Mouse (Mus musculus) hematopoietic stem cell, adult 5-6 weeks (primary cell): ENCODE results near the gene Magohb. TPM values are rescaled to one million over a fixed set of nuclear protein-coding genes. Genes with fewer than 3 reads are reported as not detected.
A peak's percentile ranks its signal among the peaks of the same experiment; 100 is the strongest.
"Not testable (repeated sequence)": the region's sequence is repeated elsewhere in the genome, so short reads cannot be mapped to it uniquely, and the experiment has no call there.

Source experiments
- ATAC-seq, 2 experiments: fragments of 125-278 bp in 1 of 2; replicated peaks in 1 of 2; 2 replicates each; pipeline ENCODE4 v1.8.0; 2016 to 2017; ENCODE audit warnings: inconsistent platforms in 2 of 2, mild to moderate bottlenecking in 2 of 2, moderate number of reproducible peaks in 2 of 2, low read depth in 1 of 2, moderate TSS enrichment in 1 of 2; ENCODE audit not compliant: low FRiP score in 2 of 2, poor library complexity in 2 of 2, severe bottlenecking in 2 of 2, insufficient read depth in 1 of 2, low TSS enrichment in 1 of 2
- total RNA-seq: library from RNA; stranded (forward); fragments of 172-1452, 232-1000 nt; gene quantifications from 2 replicates; pipeline ENCODE4 v1.2.3, GENCODE M21; 2017

Gene Magohb
- total RNA-seq: 23.7 and 47.0 TPM in 2 replicates

DNA sequence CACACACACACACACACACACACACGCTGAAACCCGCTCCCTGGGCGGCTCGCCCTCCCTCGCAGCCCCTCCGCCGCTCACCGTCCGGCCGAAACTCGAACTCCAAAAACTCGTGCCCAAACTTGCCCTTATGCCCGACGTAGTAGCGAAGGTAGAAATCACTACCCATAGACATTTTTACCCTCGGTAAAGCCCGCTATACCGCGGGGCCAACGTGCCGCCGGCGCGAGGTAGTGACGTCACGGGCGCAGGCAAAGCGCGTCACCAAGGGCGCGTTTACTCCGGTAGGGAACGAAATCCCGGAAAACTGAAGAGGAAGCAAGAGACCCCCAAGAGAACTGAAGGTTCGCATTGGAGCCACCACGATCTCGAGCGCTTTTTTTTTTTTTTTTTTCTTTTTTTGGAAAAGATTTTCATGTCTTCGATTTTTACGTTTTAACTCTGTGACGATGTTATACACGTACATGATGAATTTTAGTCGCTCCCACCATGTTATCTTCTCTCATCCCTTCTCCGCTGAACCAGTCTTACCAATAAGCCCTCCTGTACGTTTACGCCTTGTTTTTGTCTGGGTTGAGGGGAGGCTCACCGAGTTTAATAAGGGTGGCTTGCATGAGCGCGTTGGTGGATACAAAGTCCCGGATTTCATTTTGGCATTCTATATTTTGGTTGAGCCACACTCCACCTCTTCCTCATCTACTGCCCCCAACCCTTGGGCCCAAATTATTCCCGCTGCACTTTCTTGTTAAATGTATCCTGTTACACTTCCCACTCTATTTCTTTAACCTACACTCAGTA, at the start of gene Magohb:
TSS of gene Magohb (minus strand) at position 254 of the 798 bp plus-strand sequence.
- peak; percentile 67 to 79 for ATAC-seq

DNA sequence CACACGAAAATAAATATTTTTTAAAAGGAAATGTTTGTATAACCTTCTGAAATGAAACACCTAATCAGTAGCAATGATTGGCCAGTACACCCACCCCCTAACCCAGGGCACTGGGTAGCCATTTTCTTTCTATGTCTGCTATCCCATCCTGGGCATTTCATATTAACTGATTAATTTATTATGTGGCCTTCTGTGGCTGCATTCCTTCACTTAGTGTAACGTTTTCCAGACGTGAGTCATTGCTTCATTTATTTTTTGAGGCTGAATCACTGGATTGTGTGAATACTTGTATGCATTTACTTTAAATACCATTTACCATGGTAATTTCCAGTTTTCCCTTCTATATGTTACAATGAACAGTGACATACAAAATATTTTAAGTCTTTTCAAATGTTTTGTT, 47.0 kb upstream of the Magohb start:
- ATAC-seq: no peak

DNA sequence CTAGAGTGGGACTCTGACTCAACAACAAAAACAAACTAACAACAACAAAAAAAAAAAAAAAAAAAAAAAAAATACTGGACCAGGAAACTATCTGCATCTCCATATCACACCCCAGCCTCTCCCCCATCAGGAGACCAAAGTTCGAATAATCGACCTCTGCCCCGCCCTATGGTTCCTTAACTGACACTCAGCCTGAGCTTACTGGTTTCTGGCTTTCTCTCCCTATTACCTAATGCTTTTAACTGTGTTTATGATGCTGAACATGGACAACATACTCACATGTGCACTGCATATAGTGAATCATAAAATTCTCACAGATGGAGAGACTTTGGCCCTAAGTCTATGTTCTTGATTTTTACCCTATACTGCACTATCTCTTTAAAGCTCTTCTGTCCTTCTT, 46.3 kb upstream of the Magohb start:
- peak in 1 of 2 experiments; percentile 37; a peak in 1 of 4 replicates for ATAC-seq

GRCm38 (mm10) chr6:131338787-131339186, 45.7 kb upstream of the Magohb start:
- no peak for ATAC-seq

DNA sequence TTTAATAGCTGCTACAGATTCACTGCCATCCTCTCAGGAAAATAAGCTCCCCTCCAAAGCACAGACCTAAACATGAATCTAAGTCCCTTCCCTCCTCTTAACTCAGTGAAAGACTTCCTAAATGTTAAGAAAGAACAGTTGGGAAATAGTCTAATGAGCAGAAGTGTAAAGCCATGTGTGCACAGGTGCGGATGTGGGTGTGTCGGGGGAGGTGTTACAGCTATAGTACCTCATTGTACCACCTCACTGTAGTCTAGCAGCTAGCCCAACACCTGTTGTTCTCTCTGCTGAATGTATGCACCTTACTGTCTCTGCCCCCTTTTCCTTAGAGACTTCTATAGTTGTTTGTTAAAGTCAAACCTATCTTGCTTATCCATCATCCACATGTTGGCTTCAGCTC, 34.0 kb upstream of the Magohb start:
- no peak for ATAC-seq

DNA sequence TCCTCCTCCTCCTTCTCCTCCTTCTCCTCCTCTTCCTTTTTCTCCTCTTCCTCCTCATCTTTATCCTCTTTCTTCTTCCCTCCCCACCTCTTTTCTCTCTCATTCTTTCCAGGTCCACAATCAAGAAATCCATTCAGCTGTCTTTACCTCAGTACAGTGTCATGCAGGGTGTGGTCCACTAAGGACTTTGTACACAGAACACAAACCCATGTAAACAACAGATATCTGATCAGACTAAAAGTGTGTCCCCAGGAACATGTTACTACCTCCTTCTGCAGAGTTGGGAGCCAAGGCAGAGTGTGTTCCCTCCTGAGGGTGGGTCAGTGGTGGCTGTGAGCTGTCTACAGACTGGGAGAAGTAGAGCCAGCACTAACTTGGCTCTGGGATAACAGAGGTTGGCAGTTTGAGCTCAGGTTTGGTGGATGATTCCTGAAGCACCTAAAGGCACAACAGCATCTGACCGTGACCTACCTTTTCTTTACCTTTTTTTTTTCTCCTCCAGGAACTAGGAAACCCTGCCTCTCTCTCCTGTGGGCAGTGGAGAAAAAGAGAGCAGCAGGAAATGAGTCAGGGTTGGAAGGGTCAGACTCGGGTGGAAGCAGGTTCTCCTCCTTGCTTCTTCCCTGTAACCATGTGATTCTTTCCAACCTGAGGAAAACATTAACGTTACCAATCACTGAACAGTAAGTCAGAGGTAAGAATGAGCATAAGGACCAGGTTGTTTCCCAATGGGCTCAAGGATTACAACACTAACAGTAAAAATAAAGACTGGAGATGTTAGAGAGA, 29.0 kb upstream of the Magohb start:
- no peak for ATAC-seq

DNA sequence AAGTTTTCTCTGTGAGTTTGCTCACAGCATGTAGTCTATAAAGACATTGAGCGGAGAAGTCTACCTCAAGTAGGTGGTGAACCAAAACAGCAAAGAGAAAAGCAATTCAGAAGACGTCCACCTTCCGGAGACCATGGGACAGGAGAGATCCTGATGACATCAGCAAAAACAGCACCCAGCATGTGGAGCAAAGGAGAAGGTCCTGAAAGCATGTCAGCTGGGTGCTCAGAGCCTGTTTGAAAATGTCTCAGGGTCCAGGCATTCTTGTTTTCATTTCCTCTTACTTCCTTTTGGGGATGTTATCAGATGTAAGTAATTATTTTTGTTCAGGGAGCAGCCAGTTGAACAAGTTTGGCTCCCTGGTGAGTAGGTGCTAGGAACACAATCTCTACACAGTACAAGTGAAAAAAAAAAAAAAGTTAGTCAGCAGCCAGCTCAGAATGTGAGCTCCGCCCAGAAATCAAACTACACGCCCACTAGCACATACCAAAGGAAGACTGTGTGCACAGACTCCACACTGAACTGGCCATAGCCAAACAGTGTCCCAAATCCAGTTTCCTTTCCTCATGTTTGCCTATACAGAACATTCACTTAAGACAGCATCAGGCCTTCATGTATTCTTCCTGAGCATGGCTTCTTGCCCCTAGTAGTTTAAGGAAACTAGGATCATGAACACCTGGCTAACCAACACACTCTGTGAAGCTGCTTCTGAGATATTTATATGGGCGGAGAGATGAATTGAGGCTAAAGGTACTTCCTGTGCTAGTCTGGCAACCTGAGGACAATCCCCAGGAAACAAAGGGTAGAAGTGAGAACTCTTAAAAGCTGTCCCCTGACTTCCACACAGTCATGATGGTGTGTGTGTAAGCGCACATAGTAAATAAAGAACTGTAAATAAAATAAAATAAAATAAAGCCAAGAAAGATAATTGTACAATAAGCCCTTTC, 23.4 kb upstream of the Magohb start:
- ATAC-seq: no peak

DNA sequence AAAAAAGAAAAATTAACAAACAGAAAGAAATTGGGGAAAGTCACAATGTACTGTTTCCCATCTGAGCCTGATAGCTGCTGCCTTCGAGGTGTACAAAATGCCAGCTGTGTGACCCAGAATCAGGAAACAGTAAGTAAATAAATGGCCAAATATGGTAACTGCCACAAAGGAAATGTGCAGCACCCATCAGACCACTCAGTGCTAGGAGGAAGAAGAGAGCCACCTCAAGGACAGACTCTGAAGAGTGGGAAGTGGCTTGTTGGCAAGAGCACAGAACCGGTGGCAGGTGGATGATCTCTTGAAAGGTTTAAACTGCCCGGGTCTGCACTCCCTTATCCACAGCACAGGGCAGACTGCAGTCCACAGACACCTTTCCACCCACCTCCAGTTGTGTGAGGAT, 15.0 kb upstream of the Magohb start:
- peak; percentile 91 to 96 for ATAC-seq

DNA sequence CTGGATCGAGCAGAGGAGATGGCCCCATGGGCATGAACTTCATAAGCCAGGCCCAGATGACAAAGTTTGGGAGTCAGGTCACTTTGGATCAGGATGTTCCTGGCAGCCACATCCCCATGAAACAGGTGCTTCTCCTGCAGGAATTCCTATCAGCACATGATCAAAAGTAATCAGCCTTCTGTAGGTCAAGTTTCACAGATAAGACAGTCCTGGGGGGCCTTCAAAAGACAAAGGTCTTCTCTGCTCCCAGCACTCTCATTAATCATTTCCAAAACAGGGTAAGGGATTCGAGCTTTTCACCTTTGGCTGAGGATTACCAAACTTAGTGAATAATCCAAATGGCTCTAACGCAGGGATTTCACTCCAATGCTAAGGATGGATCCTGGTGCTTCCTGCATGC, 11.7 kb upstream of the Magohb start:
- ATAC-seq: no peak

GRCm38 (mm10) chr6:131298531-131298930, 5.5 kb upstream of the Magohb start:
- peak; percentile 36 to 49; a peak in 3 of 4 replicates for ATAC-seq

DNA sequence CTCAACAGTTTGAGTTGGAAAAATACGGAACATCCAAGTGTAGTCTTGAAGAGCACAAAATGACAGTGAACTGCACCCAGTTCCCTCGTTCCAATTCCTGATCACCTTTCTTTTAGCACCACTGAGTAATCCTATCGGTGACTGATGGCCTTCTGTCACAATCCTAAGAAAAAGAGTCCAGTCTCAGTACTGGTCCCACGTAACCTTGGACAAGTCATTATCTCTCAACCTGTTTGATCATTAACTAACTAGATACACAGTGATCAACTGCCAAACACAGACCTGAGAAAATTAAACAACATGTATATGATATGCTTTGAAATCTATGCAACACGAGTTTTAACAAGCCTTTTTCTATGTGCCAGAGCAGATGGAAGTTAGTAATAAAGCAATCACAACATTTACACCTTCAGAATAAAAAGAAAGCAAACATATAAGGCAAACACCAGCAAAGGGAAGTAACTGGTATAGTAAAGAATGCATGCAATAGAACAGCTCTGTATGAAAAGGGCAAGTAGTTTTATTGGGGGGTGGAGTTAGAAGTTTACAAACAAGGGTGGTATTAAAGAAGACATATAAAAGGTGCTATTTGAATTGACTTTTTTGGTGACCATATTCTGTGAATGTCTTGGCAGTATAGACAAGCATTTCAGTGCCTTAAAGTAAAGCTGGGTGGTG, 1.5 kb upstream of the Magohb start:
- no peak for ATAC-seq

GRCm38 (mm10) chr6:131293916-131294315, 872 bp upstream of the Magohb start:
- no peak for ATAC-seq

DNA sequence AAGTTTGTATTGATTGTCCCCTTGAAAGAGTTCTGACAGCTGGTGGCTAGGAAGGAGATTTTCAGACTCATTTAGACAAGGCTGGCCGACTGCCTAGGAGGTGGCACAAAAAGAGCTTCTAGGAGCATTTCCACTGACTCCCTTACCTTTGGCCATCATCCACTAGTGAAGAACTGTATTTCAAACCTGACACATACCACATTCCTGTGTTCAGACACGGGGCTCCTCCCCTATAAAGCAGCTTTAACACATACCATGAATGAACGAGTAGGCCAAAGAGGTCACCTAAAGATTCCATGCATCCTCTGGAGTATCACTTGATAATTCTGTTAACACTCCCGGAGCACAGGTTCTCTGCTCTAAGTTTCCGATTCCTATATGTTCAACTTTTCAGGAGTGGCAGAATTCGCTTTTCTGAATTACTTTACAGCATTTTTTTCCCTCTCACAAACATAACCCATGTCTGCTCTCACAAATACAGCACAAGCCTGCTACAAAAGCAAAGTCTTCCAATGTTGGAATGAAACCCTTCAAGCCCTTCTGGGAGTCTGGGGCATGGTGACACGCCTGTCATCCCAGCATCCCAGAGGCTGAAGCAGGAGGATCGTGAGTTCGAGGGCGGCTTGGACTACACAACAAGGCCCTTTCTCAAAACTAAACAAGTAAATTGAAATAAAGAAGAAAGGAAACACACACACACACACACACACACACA, 611 bp downstream of the Magohb start:
- ATAC-seq: peak; percentile 2 to 4; a peak in 1 of 4 replicates

DNA sequence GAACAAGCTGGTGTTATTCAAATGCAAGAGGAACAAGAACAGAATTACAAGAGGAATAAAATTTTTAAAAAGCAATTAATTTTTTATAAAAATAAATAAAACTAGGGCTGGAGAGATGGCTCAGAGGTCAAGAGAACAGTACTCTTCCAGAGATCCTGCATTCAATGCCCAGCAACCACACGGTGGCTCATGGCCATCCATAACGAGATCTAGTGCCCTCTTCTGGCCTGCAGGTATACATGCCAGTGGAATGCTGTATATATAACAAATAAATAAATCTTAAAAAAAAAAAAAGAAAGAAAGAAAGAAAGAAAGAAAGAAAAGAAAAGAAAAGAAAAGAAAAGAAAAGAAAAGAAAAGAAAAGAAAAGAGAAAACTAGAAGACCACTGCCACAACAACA, 2.6 kb downstream of the Magohb start:
- peak; percentile 54 to 65; a peak in 2 of 4 replicates for ATAC-seq

- ATAC-seq: not testable (repeated sequence)
These were observed 14.9 kb downstream of the Magohb start for GRCm38 (mm10) chr6:131278160-131278559.

GRCm38 (mm10) chr6:131276659-131277058, 16.4 kb downstream of the Magohb start:
- ATAC-seq: no peak
